Mouse (Mus musculus) neutrophil, adult 83 days (primary cell): Measurements from ENCODE around the gene Dgcr6. TPM values are rescaled to one million over a fixed set of nuclear protein-coding genes. Genes with fewer than 3 reads are reported as not detected.

Experiments used
- total RNA-seq, 2 experiments: library from RNA; stranded (reverse); gene quantifications; one replicate each; pipeline ENCODE4 v1.2.4; 2023

The Dgcr6 gene
- total RNA-seq, result 1 to 10 TPM; 6.6 to 8.2 TPM

DNA sequence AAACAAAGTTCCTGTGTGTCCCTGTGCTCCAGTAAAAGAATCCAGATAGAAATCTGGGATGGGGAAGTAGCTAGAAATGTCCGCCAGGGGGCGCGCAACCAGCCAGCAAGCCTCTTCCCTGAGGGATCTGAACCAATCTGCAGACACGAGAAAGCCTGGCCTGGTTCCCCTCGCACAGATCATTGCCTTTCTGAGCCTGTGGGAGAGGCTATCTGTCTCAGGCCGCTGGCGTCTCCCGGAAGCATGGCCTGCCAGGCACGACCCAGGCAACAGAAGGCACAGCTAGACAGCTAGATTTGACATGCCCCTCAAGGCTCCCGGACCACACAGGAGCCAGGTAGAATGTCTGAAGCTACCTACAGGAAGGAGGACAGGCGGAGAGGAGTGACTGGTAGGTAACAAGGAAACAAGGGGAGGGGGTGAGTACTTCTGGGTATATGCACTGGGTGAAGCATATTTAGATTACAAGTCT is at the start of gene Dgcr6:
Dgcr6 (plus strand) TSS at position 130 of the 472 bp plus-strand sequence.

Other genes with a start within 250 kb of the Dgcr6 start
- gene B830017H08Rik, start 219.7 kb upstream of the Dgcr6 start, total RNA-seq, result not detected
- gene Car15, start 214.5 kb upstream of the Dgcr6 start, total RNA-seq, result 1 to 10 TPM; 3.7 to 6.8 TPM
- under 1 TPM; 0.33 to 0.73 TPM for gene Gm20518, start 161.2 kb upstream of the Dgcr6 start, total RNA-seq
- not detected for gene Tssk1, start 158.6 kb upstream of the Dgcr6 start, total RNA-seq
- gene Dgcr2, start 154.3 kb upstream of the Dgcr6 start, total RNA-seq, result 10 to 100 TPM; 40.7 to 40.8 TPM
- not detected for gene Tssk2, start 154.2 kb upstream of the Dgcr6 start, total RNA-seq
- 10 to 100 TPM; 19.6 to 19.9 TPM for gene Ess2, start 141.5 kb upstream of the Dgcr6 start, total RNA-seq
- not detected for gene Gsc2, start 137.8 kb upstream of the Dgcr6 start, total RNA-seq
- gene Slc25a1, start 124.6 kb upstream of the Dgcr6 start, total RNA-seq, result 10 to 100 TPM; 16.1 to 18.1 TPM
- gene Vpreb2, start 72.4 kb upstream of the Dgcr6 start, total RNA-seq, result 1 to 10 TPM in 1 of 2 experiments, not detected in 1; 1.5 TPM
- 10 to 100 TPM in 1 of 2 experiments, 1 to 10 TPM in 1; 9.4 to 10.1 TPM for gene Prodh, start 37.3 kb downstream of the Dgcr6 start, total RNA-seq
- under 1 TPM; 0.53 to 0.62 TPM for gene Rtn4r, start 74.8 kb downstream of the Dgcr6 start, total RNA-seq
- gene Ccdc188, start 165.0 kb downstream of the Dgcr6 start, total RNA-seq, result not detected
- 1 to 10 TPM; 3.3 to 4.4 TPM for gene Zdhhc8, start 182.3 kb downstream of the Dgcr6 start, total RNA-seq
- 10 to 100 TPM; 40.0 to 45.6 TPM for gene Trmt2a, start 195.8 kb downstream of the Dgcr6 start, total RNA-seq
- 10 to 100 TPM; 71.8 to 79.3 TPM for gene Ranbp1, start 195.9 kb downstream of the Dgcr6 start, total RNA-seq
- gene Gm49776, start 205.5 kb downstream of the Dgcr6 start, total RNA-seq, result not detected
- 10 to 100 TPM; 28.9 to 32.0 TPM for gene Dgcr8, start 236.4 kb downstream of the Dgcr6 start, total RNA-seq